Mouse (Mus musculus) splenic B cell, adult 2 months (primary cell): ENCODE results near the gene Prkch.

Experiments used
- DNase-seq: peaks from one replicate; pipeline ENCODE4 v3.0.0-alpha.2; 2011; ENCODE audit warnings: low read depth, low spot score
- H3K27me3 ChIP-seq: 2 replicates; pipeline ENCODE4 v1.6.1; 2012; ENCODE audit warnings: mild to moderate bottlenecking, low read length, moderate library complexity, mixed read lengths; ENCODE audit not compliant: control insufficient read depth, poor library complexity, insufficient read depth, severe bottlenecking
- H3K36me3 ChIP-seq: 2 replicates; pipeline ENCODE4 v1.6.1; 2012; ENCODE audit warnings: mild to moderate bottlenecking, low read length, moderate library complexity, mixed read lengths; ENCODE audit not compliant: control insufficient read depth, poor library complexity, insufficient read depth, severe bottlenecking

The Prkch gene

DNA sequence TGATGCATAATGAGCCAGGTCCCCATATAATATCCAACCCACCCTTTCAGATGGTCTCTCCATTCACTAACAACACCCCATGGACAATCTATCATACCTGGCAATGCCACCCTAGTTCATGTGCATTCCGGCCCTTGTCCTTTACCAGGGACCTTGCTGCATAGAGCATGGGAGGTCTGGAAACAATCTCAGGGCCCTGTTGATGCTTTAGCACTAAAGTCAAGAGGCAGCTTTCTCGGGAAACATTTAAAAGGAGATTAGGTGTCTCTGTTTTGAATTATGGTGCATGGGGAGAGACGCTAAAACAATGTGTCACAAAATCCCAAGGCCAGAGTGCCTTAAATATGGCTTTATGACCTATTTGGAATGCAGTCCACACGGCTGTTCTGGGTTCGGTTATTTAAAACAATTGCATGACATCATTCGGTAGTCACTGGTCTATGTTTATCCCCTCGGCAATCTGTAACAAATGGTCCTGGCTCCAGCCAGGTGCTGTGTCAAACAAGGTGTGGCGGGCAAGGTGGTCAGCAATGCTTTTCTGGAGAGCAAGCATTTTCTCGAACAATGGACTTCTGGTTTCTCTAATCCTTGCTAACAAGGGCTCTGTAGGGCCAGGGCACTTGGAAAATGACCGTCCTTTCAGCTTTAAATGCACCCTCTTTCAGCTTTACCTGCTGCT, 217.9 kb downstream of the Prkch start:
- Histone ChIP-seq H3K36me3 (no peaks in the 10 kb centered on the region), H3K27me3 (no peaks in the 10 kb centered on the region)
- no peak for DNase-seq

DNA sequence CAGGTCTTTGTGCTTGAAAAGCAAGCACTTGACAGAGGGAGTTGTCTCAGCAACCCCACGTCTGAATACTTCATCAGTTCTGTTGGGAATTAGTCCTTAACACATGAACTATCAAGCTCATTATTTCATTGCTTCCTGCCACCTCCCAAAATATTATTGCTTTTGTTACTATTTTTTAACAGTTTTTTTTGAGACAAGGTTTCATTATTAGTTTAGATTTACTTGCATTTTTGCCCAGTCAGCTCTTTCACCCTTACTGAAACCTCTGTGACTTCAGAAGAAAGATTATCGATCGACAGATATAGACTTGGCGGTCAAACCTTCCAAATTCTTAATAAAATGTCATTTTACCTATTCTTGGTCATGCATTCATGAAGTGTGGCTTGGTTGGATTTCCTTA, 219.3 kb downstream of the Prkch start:
- no peak for DNase-seq
- H3K36me3 ChIP-seq, result no peaks in the 10 kb centered on the region
- H3K27me3 ChIP-seq, result no peaks in the 10 kb centered on the region

- no peaks in the 10 kb centered on the region for H3K27me3 ChIP-seq
- no peak for DNase-seq
- no peaks in the 10 kb centered on the region for H3K36me3 ChIP-seq
These were observed 220.9 kb downstream of the Prkch start for GRCm38 (mm10) chr12:73805541-73805940.

GRCm38 (mm10) chr12:73806003-73806402, 221.4 kb downstream of the Prkch start:
- Histone ChIP-seq H3K27me3 (no peaks in the 10 kb centered on the region), H3K36me3 (no peaks in the 10 kb centered on the region)
- no peak for DNase-seq

GRCm38 (mm10) chr12:73807228-73807627, 222.6 kb downstream of the Prkch start:
- H3K36me3 ChIP-seq, result no peaks in the 10 kb centered on the region
- H3K27me3 ChIP-seq, result no peaks in the 10 kb centered on the region; the same call in 1 of the 2 replicates
- no peak for DNase-seq

DNA sequence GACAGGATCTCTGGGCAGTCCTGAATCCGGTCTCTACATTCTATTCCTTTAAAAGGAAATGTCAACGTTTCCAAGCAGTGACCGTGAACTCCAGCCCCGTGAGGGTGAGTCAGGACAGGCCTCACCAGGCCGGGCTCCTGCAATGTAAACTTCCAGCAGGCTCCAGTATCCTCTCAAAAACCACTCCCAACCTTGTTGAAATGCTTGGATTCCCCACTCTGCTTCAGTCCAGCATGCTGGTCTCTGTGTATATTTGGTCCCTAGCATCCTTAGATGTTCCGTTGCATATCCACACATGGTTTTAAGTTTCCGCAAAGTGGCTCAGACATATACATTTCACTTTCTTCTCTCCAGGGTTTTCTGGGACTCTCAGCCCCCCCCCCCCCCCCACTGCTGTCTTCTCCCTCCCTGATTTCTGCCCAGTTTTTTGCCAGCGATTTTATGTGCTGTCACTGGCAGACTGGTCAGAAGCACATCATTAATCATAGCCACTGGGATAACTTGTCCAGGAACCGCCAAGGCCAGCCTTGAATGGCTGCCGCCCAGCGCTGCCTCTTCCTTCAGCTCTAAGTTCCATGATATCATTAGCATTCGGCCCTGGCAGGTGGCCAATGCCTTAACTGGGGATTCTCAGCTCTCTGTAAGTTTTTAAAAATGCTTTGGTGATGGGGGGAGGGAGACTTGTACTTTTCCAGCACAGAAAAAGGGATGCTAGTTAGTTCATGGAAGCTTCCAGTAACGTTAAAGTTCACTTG, 225.6 kb downstream of the Prkch start:
- no peaks in the 10 kb centered on the region; the same call in 1 of the 2 replicates for H3K27me3 ChIP-seq
- H3K36me3 ChIP-seq, result no peaks in the 10 kb centered on the region
- no peak for DNase-seq

DNA sequence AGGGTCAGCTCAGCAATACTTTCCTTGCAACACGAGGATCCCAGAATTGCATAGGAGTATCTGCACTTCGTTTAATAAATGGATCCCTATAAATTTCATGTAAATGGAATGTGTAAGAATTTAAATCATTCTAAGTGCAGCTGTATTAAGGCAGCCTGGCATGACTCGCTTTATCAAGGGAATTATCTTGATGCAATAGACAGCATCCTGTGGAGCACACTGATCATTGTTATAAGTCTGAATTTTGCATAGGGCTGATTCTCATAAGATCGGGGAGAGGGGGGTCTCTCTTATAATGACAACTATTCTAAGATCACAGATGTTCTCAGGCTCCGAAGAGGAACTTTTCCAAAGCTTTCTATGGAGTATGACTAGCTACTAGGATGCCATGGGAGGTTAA, 226.3 kb downstream of the Prkch start:
- Histone ChIP-seq H3K36me3 (no peaks in the 10 kb centered on the region), H3K27me3 (no peaks in the 10 kb centered on the region; the same call in 1 of the 2 replicates)
- no peak for DNase-seq

- Histone ChIP-seq H3K27me3 (no peaks in the 10 kb centered on the region; the same call in 1 of the 2 replicates), H3K36me3 (no peaks in the 10 kb centered on the region)
- no peak for DNase-seq
These were observed 227.6 kb downstream of the Prkch start for GRCm38 (mm10) chr12:73812198-73812597.

GRCm38 (mm10) chr12:73813016-73813900, 228.7 kb downstream of the Prkch start:
- Histone ChIP-seq H3K27me3 (no peaks in the 10 kb centered on the region; the same call in 1 of the 2 replicates), H3K36me3 (no peaks in the 10 kb centered on the region)
- no peak for DNase-seq

- Histone ChIP-seq H3K27me3 (no peaks in the 10 kb centered on the region; the same call in none of the 2 replicates), H3K36me3 (no peaks in the 10 kb centered on the region)
- DNase-seq, result no peak
These were observed 229.6 kb downstream of the Prkch start for GRCm38 (mm10) chr12:73814056-73814735.

DNA sequence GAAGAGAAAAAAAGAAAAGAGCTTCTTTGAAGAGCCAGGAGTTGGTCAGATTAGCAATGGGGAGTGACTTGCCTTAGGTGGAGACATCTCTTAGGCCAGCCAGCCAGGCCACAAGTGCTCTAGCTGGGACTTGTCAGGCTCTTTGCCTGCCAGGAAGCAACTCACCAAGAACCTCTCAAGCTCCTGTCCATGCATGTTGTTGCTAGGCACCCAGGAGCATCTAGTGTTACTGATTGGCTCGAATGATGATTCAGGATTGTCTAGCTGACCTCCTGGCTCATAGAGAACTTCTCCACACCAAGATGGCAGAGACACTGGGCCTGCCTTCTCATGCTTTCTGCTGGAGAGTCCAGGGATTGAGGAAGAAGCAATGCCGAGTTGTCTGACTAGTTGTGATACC, 230.3 kb downstream of the Prkch start:
- no peak for DNase-seq
- no peaks in the 10 kb centered on the region for H3K36me3 ChIP-seq
- no peaks in the 10 kb centered on the region; the same call in none of the 2 replicates for H3K27me3 ChIP-seq

- no peaks in the 10 kb centered on the region for H3K36me3 ChIP-seq
- no peak for DNase-seq
These were observed 230.9 kb downstream of the Prkch start for GRCm38 (mm10) chr12:73815463-73815862.

DNA sequence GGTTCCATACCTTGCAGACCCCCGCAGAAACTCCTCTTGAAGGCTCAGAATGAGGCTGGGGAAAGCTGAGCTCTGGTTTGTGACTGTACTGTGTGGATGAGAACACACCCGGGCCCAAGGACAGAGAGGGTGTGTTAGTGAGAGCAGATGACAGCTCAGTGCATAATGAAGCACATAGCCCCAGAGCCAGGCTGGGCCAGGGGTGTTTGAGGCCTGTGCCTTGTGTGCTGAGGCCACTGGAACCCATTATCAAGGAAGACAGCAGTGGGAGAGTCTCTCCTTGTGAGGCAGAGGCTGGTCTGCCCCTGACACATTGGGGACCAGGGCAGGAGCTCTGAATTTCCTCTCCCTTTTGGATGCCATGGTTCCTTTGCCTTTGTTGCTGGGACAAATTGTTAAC, 231.3 kb downstream of the Prkch start:
- DNase-seq, result no peak
- Histone ChIP-seq H3K27me3 (no peaks in the 10 kb centered on the region; the same call in none of the 2 replicates), H3K36me3 (no peaks in the 10 kb centered on the region)

More at GRCm38 (mm10) chr12:73815463-73815862, 230.9 kb downstream of the Prkch start:
- no peaks in the 10 kb centered on the region; the same call in none of the 2 replicates for H3K27me3 ChIP-seq

- no peaks in the 10 kb centered on the region for H3K36me3 ChIP-seq
- H3K27me3 ChIP-seq, result no peaks in the 10 kb centered on the region; the same call in 1 of the 2 replicates
- no peak for DNase-seq
These were observed 232.3 kb downstream of the Prkch start for GRCm38 (mm10) chr12:73816866-73817265.
